Mouse (Mus musculus) liver, adult 2 months (tissue): Measurements from ENCODE around the gene Klrb1f.
A peak's percentile ranks its signal among the peaks of the same experiment; 100 is the strongest.

Experiments used
- CTCF ChIP-seq: fragments of 200-500 bp; IDR thresholded peaks from 2 replicates; pipeline ENCODE4 v1.5.1; 2011; ENCODE audit warnings: low read depth, low read length, control low read depth
- POLR2A ChIP-seq: fragments of 200-500 bp; IDR thresholded peaks from 2 replicates; pipeline ENCODE4 v1.6.1; 2011; ENCODE audit warnings: low read length, control low read depth; ENCODE audit not compliant: insufficient read depth; ENCODE audit errors: extremely low read depth

DNA sequence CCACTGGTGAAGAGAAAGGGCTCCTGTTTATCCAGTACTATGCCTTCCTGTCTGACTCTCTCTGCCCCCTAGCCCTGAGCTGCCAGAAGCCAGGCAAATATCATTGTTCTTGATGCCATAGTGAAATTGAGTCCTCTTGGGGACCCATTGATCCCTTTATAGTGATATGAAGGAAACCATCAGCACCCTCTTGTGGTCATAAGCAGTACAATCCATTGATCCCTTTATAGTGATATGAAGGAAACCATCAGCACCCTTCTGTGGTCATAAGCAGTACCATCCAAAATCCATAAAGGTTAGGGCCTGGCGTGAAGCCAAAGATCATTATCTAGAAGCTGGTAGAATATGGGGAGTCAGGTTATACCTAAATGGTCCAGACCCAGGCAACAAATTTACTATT, 21.3 kb downstream of the Klrb1f start:
- TF ChIP-seq CTCF (peak; percentile 35; the same call in 1 of the 2 replicates), POLR2A (no peak)
